Mouse (Mus musculus): Measurements from ENCODE around the gene Slc39a7.
"Not testable (repeated sequence)": the region's sequence is repeated elsewhere in the genome, so short reads cannot be mapped to it uniquely, and the experiment has no call there.

Slc39a7 gene

GRCm38 (mm10) chr17:34029890-34030595 lies 1.4 kb downstream of the Slc39a7 start:
- DNase-seq (ENCODE audit: low spot score), result no peak

GRCm38 (mm10) chr17:34029150-34029889 lies 2.2 kb downstream of the Slc39a7 start:
- no peak for DNase-seq (ENCODE audit: low spot score)

- DNase-seq (ENCODE audit: low spot score), result no peak
Measured at GRCm38 (mm10) chr17:34028501-34029149, 2.9 kb downstream of the Slc39a7 start.

GRCm38 (mm10) chr17:34027656-34028223 lies 3.7 kb downstream of the Slc39a7 start, which contains the start of gene H2-Ke6:
Gene H2-Ke6, minus strand, starts transcription at chr17:34028060.
- DNase-seq (ENCODE audit: low spot score), result peak; percentile 90

- DNase-seq (ENCODE audit: low spot score), result no peak
Measured at GRCm38 (mm10) chr17:34026917-34027655, 4.4 kb downstream of the Slc39a7 start.

GRCm38 (mm10) chr17:34026221-34026620 lies 5.3 kb downstream of the Slc39a7 start:
- no peak for DNase-seq (ENCODE audit: low spot score)

GRCm38 (mm10) chr17:34025756-34026151 lies 5.7 kb downstream of the Slc39a7 start:
- no peak for DNase-seq (ENCODE audit: low spot score)

GRCm38 (mm10) chr17:34024861-34025755 lies 6.4 kb downstream of the Slc39a7 start:
- DNase-seq (ENCODE audit: low spot score), result no peak

GRCm38 (mm10) chr17:34024317-34024821 lies 7.1 kb downstream of the Slc39a7 start, which contains the start of gene Ring1:
Gene Ring1, minus strand, starts transcription at chr17:34024680.
- DNase-seq (ENCODE audit: low spot score), result no peak

GRCm38 (mm10) chr17:34023678-34024077 lies 7.8 kb downstream of the Slc39a7 start:
- DNase-seq (ENCODE audit: low spot score), result no peak

- DNase-seq (ENCODE audit: low spot score), result no peak
Measured at GRCm38 (mm10) chr17:34022987-34023386, 8.5 kb downstream of the Slc39a7 start.

- no peak for DNase-seq (ENCODE audit: low spot score)
Measured at GRCm38 (mm10) chr17:34022414-34022783, 9.1 kb downstream of the Slc39a7 start.

GRCm38 (mm10) chr17:34021539-34022413 lies 9.7 kb downstream of the Slc39a7 start:
- no peak for DNase-seq (ENCODE audit: low spot score)

- DNase-seq (ENCODE audit: low spot score), result no peak
Measured at GRCm38 (mm10) chr17:34013436-34013835, 18.0 kb downstream of the Slc39a7 start.

GRCm38 (mm10) chr17:34010156-34010555 lies 21.3 kb downstream of the Slc39a7 start:
- no peak for DNase-seq (ENCODE audit: low spot score)

GRCm38 (mm10) chr17:34006570-34006969 lies 24.9 kb downstream of the Slc39a7 start:
- no peak for DNase-seq (ENCODE audit: low spot score)

- no peak for DNase-seq (ENCODE audit: low spot score)
Measured at GRCm38 (mm10) chr17:34003426-34003825, 28.1 kb downstream of the Slc39a7 start.

- DNase-seq (ENCODE audit: low spot score), result not testable (repeated sequence)
Measured at GRCm38 (mm10) chr17:34000796-34001195, 30.7 kb downstream of the Slc39a7 start.

- DNase-seq (ENCODE audit: low spot score), result peak; percentile 62
Measured at GRCm38 (mm10) chr17:34000150-34000537, 31.3 kb downstream of the Slc39a7 start, which contains the start of gene H2-K1. Gene H2-K1, minus strand, starts transcription at chr17:34000347.

Measured in c-Kit-positive CD71-positive TER-119-positive erythroid progenitor cells, embryonic 14.5 days (primary cell).